Mouse (Mus musculus) MEL (cell line): ENCODE measurements around the gene Cwc27. TPM values are rescaled to one million over a fixed set of nuclear protein-coding genes. Genes with fewer than 3 reads are reported as not detected.

Experiments used
- polyA plus RNA-seq, 2 experiments: library from polyadenylated mRNA; stranded (reverse) in 1 of 2; unstranded in 1 of 2; fragments of >175 nt in 1 of 2; fragments of >200 nt in 1 of 2; gene quantifications; 2 replicates each; pipeline versions ENCODE4 v1.2.1 to v1.2.4; 2012; ENCODE audit warnings: low replicate concordance in 2 of 2, low read depth in 1 of 2; ENCODE audit not compliant: insufficient read length in 2 of 2, insufficient read depth in 1 of 2, missing spikeins in 1 of 2
- total RNA-seq: library from RNA; depleted of rRNA; stranded (reverse); fragments of 300-350 nt; gene quantifications from 2 replicates; pipeline ENCODE4 v1.2.3, GENCODE M21; 2012; rRNA removed

Gene Cwc27
- total and polyA plus RNA-seq, 3 experiments, result 18.3 to 22.0 TPM; not detected in 1

Other genes starting within 250 kb of the Cwc27 start
- gene Srek1ip1, start 24.7 kb downstream of the Cwc27 start, total RNA-seq, result 9.9 and 10.7 TPM in 2 replicates
- 10 to 100 TPM in 1 of 2 experiments, not detected in 1; 26.1 TPM for gene Srek1ip1, start 24.7 kb downstream of the Cwc27 start, polyA plus RNA-seq
- not detected in 2 replicates for gene Shisal2b, start 46.8 kb upstream of the Cwc27 start, total RNA-seq
- not detected for gene Shisal2b, start 46.8 kb upstream of the Cwc27 start, polyA plus RNA-seq
- gene Rgs7bp, start 237.8 kb upstream of the Cwc27 start, total RNA-seq, result not detected in 2 replicates
- gene Rgs7bp, start 237.8 kb upstream of the Cwc27 start, polyA plus RNA-seq, result not detected